Mouse (Mus musculus) intestine, postnatal 0 days (tissue): ENCODE results near the gene Wdr27. TPM values are rescaled to one million over a fixed set of nuclear protein-coding genes. Genes with fewer than 3 reads are reported as not detected.
"Not testable (repeated sequence)": the region's sequence is repeated elsewhere in the genome, so short reads cannot be mapped to it uniquely, and the experiment has no call there.

Experiments used
- ATAC-seq: fragments of 200-750 bp; cut with Nextera tagmentation; 2 replicates; pipeline ENCODE4 v1.8.0; 2017; ENCODE audit warnings: mild to moderate bottlenecking, moderate TSS enrichment, moderate library complexity
- H3K27ac ChIP-seq: fragments of 300-500 bp; sonication (generic); 2 replicates; pipeline ENCODE4 v1.5.1; 2014; ENCODE audit warnings: mild to moderate bottlenecking, low read depth, low read length, moderate library complexity
- H3K27me3 ChIP-seq: fragments of 300-500 bp; sonication (generic); replicated peaks from 2 replicates; pipeline ENCODE4 v1.6.1; 2014; ENCODE audit warnings: low read length, mixed read lengths; ENCODE audit not compliant: control insufficient read depth, insufficient read depth
- H3K36me3 ChIP-seq: fragments of 300-500 bp; sonication (generic); 2 replicates; pipeline ENCODE4 v1.6.1; 2014; ENCODE audit warnings: mild to moderate bottlenecking, moderate library complexity; ENCODE audit not compliant: control insufficient read depth, insufficient read depth
- H3K4me1 ChIP-seq: fragments of 300-500 bp; sonication (generic); replicated peaks from 2 replicates; pipeline ENCODE4 v1.6.1; 2014; ENCODE audit warnings: antibody characterized with exemption, low read length, mixed read lengths; ENCODE audit not compliant: control insufficient read depth, insufficient read depth
- H3K4me2 ChIP-seq: fragments of 300-500 bp; sonication (generic); replicated peaks from 2 replicates; pipeline ENCODE4 v1.6.1; 2014; ENCODE audit warnings: low read depth, mild to moderate bottlenecking, moderate library complexity
- H3K4me3 ChIP-seq: fragments of 300-500 bp; sonication (generic); 2 replicates; pipeline ENCODE4 v1.5.1; 2014; ENCODE audit warnings: low read depth, low read length
- H3K9ac ChIP-seq: fragments of 300-500 bp; sonication (generic); 2 replicates; pipeline ENCODE4 v1.6.1; 2014; ENCODE audit warnings: mild to moderate bottlenecking, low read depth, low read length
- H3K9me3 ChIP-seq: fragments of 300-500 bp; sonication (generic); 2 replicates; pipeline ENCODE4 v1.6.1; 2016; ENCODE audit warnings: mixed run types; ENCODE audit not compliant: control insufficient read depth
- CTCF ChIP-seq: sonication (generic); IDR thresholded peaks from 2 replicates; pipeline ENCODE4 v1.5.1; 2016; ENCODE audit warnings: low read depth, mild to moderate bottlenecking, control low read depth, antibody characterized with exemption, moderate library complexity
- WGBS: fragments of 180-500 bp; shearing (Covaris S2); extraction: QIAGEN DNeasy Blood & Tissue Kit; methylation state at CpG from one replicate; pipeline ENCODE4 v1.1.7; 2014; 5-methylcytosine and 5-hydroxymethylcytosine counted together
- polyA plus RNA-seq: library from polyadenylated mRNA; unstranded; fragments of >200 nt; fragmentation: Nextera tagmentation; extraction: Ambion mirVana; gene quantifications from 2 replicates; pipeline ENCODE4 v1.2.1, GENCODE M21; 2015

The Wdr27 gene
- polyA plus RNA-seq, 1 experiment from 2014 or later: 6.0 TPM

DNA sequence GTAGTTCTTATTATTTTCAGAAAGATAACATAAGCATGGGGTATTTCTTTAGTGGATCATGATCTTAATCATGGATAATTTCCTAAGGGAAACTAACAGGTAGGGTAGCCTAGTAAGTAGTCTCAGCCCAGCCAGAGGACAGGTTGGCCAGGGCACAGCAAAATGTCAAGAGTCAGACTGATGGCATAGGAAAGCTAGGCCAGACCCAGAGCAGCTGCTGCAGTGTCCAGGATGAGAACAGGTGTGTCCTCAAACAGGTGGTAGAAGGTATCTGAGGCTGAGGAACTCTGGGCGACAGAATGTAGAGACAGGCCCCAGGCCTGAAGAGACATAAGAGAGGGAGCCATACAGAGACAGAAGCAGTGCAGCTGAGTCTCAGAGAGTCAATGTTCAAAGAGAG lies 44.0 kb downstream of the Wdr27 start:
- ATAC-seq: no peak
- Histone ChIP-seq H3K4me2 (no peak overlapping the region), H3K4me1 (no peaks in the 10 kb centered on the region), H3K27ac (no peak overlapping the region), H3K36me3 (no peaks in the 10 kb centered on the region), H3K27me3 (no peaks in the 10 kb centered on the region), H3K9me3 (no peaks in the 10 kb centered on the region), H3K4me3 (no peak overlapping the region), H3K9ac (no peak overlapping the region)
- WGBS: 86% methylated on average over 1 of the region's 1 CpGs
- no peak for TF ChIP-seq CTCF

- not testable (repeated sequence) for H3K4me1 ChIP-seq, H3K4me2 ChIP-seq, ATAC-seq, H3K36me3 ChIP-seq, H3K4me3 ChIP-seq, H3K9ac ChIP-seq, H3K9me3 ChIP-seq, H3K27me3 ChIP-seq, H3K27ac ChIP-seq
Observed at GRCm38 (mm10) chr17:14895058-14895457, 47.9 kb downstream of the Wdr27 start.

GRCm38 (mm10) chr17:14886933-14887332 lies 56.0 kb downstream of the Wdr27 start:
- H3K4me2 ChIP-seq: no peak overlapping the region

DNA sequence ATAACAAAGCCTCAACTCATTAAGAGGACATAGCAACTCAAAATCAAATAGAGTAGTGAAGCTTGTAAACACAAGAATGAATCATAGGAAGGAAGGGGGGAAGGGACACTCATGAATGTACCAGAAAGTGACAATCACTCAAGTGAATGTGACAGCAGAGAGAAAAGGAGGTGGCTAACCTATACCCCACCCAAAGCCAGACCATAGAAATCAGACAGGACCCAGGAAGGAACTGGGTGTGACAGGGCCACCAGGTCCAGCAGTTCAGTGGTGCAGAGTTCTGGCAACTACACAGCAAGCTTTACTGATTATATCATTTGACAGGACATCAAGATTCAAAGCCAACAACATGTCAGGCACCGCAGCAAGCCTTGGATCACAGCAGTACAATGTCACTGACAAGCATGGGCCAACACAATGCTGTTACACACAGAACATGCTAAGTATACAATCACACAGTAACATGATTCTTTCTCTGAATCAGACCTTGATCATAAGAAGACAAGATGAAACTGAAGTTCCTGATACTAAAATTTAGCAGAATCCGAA lies 68.2 kb downstream of the Wdr27 start:
- no peaks in the 10 kb centered on the region for H3K4me1 ChIP-seq
- H3K4me2 ChIP-seq: no peak overlapping the region
- 78% methylated on average over 2 of the region's 2 CpGs for WGBS
- no peak for ATAC-seq
- H3K9me3 ChIP-seq: no peaks in the 10 kb centered on the region
- H3K4me3 ChIP-seq: no peak overlapping the region
- TF ChIP-seq CTCF: no peak
- H3K27ac ChIP-seq: no peak overlapping the region
- no peaks in the 10 kb centered on the region for H3K27me3 ChIP-seq
- no peaks in the 10 kb centered on the region for H3K36me3 ChIP-seq
- no peak overlapping the region for H3K9ac ChIP-seq

More at GRCm38 (mm10) chr17:14886933-14887332, 56.0 kb downstream of the Wdr27 start:
- Histone ChIP-seq H3K9me3 (no peaks in the 10 kb centered on the region), H3K4me3 (no peak overlapping the region), H3K4me1 (no peaks in the 10 kb centered on the region), H3K27me3 (no peaks in the 10 kb centered on the region), H3K36me3 (no peaks in the 10 kb centered on the region), H3K9ac (no peak overlapping the region), H3K27ac (no peak overlapping the region)
- no peak for ATAC-seq
- TF ChIP-seq CTCF: no peak
- 12% methylated on average over 2 of the region's 2 CpGs for WGBS

GRCm38 (mm10) chr17:14860220-14860619 lies 82.7 kb downstream of the Wdr27 start:
- Histone ChIP-seq H3K9ac (no peak overlapping the region), H3K9me3 (no peaks in the 10 kb centered on the region), H3K4me3 (no peak overlapping the region), H3K27ac (no peak overlapping the region), H3K36me3 (no peaks in the 10 kb centered on the region), H3K4me1 (no peaks in the 10 kb centered on the region), H3K4me2 (no peak overlapping the region), H3K27me3 (no peaks in the 10 kb centered on the region)
- TF ChIP-seq CTCF: peak; percentile 40
- ATAC-seq: no peak
- 73% methylated on average over 1 of the region's 1 CpGs for WGBS

- H3K27me3 ChIP-seq: no peaks in the 10 kb centered on the region
- no peak overlapping the region for H3K4me3 ChIP-seq
- 73% methylated on average over 2 of the region's 3 CpGs for WGBS
- no peak for TF ChIP-seq CTCF
- H3K9me3 ChIP-seq: no peaks in the 10 kb centered on the region
- H3K36me3 ChIP-seq: no peaks in the 10 kb centered on the region
- H3K4me2 ChIP-seq: no peak overlapping the region
- H3K27ac ChIP-seq: no peak overlapping the region
- no peaks in the 10 kb centered on the region for H3K4me1 ChIP-seq
- no peak for ATAC-seq
- no peak overlapping the region for H3K9ac ChIP-seq
Observed at GRCm38 (mm10) chr17:14847709-14848108, 95.2 kb downstream of the Wdr27 start.

GRCm38 (mm10) chr17:14846880-14847279 lies 96.1 kb downstream of the Wdr27 start:
- H3K4me3 ChIP-seq: no peak overlapping the region
- no peak for ATAC-seq
- H3K27ac ChIP-seq: no peak overlapping the region
- no peaks in the 10 kb centered on the region for H3K36me3 ChIP-seq
- no peaks in the 10 kb centered on the region for H3K4me1 ChIP-seq
- 40% methylated on average over 5 of the region's 5 CpGs for WGBS
- no peak for TF ChIP-seq CTCF
- no peaks in the 10 kb centered on the region for H3K27me3 ChIP-seq
- no peak overlapping the region for H3K9ac ChIP-seq
- H3K9me3 ChIP-seq: no peaks in the 10 kb centered on the region
- H3K4me2 ChIP-seq: no peak overlapping the region
